Mouse (Mus musculus): ENCODE data around the gene Cd44.

Cd44 gene

GRCm38 (mm10) chr2:102900875-102901827, at the start of gene Cd44:
Cd44 (minus strand) TSS chr2:102901665.
- no peak for DNase-seq (ENCODE audit: low read depth)

- peak; percentile 63 for DNase-seq (ENCODE audit: low read depth)
Measured at GRCm38 (mm10) chr2:102948481-102948857, 47.0 kb upstream of the Cd44 start.

DNA sequence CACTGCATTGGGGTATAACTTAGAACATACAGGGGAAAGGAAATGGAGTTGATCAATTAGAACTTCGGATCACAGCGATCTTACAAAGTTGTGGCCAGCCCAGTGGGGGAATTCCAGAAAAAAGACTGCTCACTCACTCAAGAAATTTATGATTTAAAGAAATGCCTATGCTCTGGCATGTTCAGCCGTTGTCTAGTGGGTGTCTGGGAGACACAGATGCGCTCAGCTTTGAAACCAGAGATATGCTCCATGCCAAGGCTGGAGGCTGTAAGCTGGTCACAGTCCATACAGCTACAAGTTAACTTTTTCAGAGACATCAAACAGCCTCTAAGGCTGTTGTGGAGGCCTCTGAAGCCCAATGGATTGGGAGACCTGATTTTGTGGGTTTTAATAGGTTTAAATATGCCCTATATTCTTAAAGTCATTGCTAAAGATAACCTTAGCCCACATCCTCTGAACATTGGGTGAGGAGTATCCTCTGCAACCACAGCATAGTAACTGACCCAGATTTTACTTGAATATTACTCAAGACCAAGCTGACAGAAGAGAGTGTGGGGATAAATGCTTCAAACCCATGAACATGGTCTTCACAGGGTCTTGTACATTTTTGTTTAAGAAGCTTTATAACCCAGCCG, 46.5 kb upstream of the Cd44 start:
- DNase-seq (ENCODE audit: low read depth): no peak

DNA sequence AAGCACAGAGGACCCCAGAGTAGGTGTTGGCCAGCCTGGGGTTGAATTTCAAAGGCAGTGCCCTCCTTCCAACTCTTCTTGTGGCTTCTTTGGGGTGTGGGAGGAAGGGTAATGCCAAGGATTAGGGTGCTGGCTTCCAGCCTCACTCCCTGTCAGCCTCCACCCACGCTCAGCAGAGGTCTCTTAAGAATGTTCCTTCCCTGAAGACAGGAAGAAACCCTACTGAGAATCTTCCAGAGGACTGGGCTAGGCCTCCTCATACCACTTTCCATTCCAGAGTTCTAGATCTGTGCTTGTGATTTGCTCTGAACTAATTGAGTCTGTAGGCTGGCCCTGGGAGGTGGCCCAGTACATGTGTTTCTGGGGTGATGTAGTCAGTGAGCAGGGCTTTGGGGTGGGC, 43.6 kb upstream of the Cd44 start:
- no peak for DNase-seq (ENCODE audit: low read depth)

DNA sequence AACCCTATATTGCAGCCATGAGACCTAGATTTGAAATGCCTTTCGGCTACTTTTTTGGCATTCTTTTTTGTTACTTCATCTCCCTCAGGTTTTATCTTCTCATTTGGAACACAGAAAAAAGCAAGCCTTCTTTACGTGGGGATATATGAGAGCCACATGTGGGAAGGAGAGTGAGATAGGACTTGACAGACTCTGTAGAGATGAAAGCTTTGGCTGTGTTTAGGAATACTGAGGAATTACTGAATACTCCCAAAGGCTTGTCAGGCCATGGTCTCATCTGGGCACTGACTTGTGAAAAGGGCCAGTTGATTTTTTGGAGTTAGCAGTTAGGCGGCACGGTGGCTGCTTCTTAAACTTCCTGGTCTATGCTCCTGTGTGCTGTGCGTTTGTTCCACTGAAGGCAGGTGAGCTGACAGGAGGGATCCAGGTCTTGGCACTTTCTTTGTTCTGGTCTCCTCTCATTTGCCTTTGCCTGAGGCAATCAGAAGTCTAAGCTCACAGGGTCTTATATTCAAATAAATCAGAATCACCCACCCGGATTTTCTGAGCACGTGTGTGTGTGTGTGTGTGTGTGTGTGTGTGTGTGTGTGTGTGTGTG, 43.0 kb upstream of the Cd44 start:
- DNase-seq (ENCODE audit: low read depth): no peak

GRCm38 (mm10) chr2:102943983-102944382, 42.5 kb upstream of the Cd44 start:
- DNase-seq (ENCODE audit: low read depth): peak; percentile 88

GRCm38 (mm10) chr2:102942782-102943080, 41.3 kb upstream of the Cd44 start:
- no peak for DNase-seq (ENCODE audit: low read depth)

DNA sequence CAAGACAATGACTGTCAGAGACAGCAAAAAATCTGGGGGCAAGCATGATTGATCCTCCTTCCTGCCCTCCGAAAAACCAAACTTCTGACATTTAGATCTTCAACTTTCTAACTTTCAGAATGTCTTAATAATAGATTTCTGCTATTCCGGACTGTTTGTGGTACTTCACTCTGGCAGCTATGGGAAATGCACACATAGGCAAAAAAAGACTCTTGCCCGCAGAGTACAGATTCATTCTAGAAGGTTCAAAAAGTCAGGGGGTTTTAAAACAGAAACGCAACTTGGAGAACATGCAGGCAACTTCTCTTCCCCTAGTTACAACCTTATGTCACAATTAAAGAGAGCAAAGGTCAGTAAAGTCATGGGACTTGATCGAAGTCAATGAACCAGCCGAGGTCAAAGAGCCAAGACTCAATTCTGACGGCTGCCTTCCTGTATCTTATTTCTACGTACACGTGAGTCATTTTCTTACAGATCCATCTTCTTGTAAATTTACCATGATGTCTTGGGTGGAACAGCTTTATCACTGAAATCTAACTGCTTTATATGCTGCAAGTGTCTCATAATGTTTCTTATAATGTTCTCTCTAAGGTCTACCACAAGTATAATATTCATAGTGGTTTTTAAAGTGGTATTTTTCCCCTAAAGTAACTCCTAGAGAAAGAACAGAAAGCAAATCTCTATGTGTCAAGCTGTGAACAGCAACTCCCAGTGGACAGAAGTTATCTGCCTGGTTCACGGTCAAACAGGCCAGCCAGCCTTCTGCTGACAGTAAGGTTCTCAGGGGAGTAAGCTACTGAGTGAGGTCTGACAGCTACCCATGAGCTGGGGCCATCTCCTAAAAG, 40.7 kb upstream of the Cd44 start:
- DNase-seq (ENCODE audit: low read depth): no peak

GRCm38 (mm10) chr2:102940813-102941361, 39.4 kb upstream of the Cd44 start:
- DNase-seq (ENCODE audit: low read depth): no peak

- no peak for DNase-seq (ENCODE audit: low read depth)
Measured at GRCm38 (mm10) chr2:102940158-102940557, 38.7 kb upstream of the Cd44 start.

DNA sequence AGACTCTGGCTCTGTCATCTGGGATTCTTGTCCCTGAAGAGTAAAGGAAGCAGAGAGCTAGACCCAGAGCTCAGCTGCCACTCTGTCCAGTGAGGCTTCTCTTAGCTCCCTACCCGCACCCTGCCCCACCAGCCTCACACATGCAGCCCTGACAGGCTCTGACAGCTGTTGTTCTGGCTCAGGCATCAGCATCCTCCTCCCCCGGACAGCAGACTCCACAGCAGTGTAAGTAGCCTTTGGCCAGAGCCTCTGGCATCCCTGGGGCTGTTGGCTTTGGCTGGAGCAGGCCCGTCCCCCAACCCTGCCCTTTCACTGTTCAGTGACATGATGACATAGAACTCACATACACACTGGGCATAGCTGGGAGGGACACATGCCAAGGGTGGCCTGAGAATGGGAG, 35.4 kb upstream of the Cd44 start:
- DNase-seq (ENCODE audit: low read depth): peak; percentile 29

- DNase-seq (ENCODE audit: low read depth): no peak
Measured at GRCm38 (mm10) chr2:102934834-102935233, 33.4 kb upstream of the Cd44 start.

GRCm38 (mm10) chr2:102933787-102934186, 32.3 kb upstream of the Cd44 start:
- DNase-seq (ENCODE audit: low read depth): no peak

GRCm38 (mm10) chr2:102933142-102933541, 31.7 kb upstream of the Cd44 start:
- no peak for DNase-seq (ENCODE audit: low read depth)

DNA sequence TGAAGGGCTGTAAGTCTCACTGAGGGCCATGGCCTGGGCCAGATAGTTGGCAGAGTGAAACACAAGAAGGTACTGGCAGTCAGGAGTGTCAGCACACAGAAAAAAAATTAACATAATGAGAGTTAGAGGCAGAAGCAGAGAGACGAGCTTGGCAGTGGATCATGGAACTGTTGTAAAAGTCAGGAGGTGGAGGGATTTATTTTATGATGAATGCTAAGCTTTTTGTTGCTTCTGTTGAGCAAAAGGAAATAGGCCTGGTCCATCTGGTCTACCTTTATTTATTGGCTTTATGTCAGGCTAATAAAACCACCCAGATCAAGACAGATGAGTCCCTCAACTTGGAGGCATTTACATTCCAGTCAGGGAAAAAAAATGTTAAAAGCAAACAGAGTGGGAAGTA, 31.2 kb upstream of the Cd44 start:
- DNase-seq (ENCODE audit: low read depth): no peak

GRCm38 (mm10) chr2:102928211-102928610, 26.7 kb upstream of the Cd44 start:
- no peak for DNase-seq (ENCODE audit: low read depth)

DNA sequence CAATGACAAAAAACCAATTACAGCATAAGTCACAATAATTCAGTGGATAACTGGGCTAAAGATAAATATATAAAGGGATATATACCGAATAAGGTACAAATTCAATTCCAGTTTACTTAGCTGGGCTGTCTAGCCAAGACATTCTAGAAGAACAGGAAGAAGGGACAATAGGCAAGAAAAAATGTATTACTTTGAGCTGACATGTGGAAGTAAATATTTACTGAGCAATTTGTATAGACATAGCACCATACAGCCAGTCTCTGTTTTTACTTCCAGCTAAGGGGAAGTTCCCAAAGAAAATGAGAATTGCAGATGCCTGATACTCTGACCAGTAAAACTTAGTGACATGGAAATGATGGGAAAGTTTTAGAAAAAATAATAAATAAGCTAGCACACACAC, 23.0 kb upstream of the Cd44 start:
- DNase-seq (ENCODE audit: low read depth): no peak

- DNase-seq (ENCODE audit: low read depth): no peak
Measured at GRCm38 (mm10) chr2:102923682-102924081, 22.2 kb upstream of the Cd44 start.

DNA sequence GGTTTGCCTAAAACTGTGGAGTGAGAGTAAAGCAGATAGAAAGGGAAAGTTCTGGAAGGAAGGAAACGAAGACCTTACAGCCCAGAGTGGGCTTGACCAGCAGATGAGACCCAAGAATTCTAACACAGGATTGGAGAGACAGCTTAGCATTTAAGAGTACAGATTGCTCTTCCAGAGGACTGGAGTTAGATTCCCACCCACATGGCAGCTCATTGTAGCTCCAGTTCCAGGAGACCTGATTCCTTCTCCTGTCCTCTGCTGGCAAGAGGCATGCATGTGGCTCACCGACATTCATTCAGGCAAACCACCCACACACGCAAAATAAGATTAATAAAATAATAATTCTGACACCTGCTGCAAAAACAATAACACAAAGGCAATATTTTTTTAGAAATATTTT, 20.6 kb upstream of the Cd44 start:
- DNase-seq (ENCODE audit: low read depth): no peak

DNA sequence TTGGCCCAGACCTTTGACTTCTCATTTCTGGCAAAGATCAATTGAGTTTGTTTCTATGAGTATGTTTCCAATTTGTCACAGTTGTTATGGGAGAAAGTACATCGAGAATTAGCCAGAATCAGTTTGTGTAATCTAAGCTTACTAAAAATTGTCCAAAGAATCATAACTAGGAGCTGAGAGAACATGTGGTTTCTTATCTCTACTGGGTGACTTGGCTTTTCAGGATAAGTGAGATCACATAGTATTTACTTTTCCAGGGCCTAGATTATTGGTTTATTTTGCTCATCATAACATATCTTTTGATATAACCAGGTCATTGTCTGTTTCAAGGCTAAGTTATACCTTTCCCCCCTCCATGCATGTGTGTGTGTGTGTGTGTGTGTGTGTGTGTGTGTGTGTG, 16.8 kb upstream of the Cd44 start:
- DNase-seq (ENCODE audit: low read depth): no peak

- DNase-seq (ENCODE audit: low read depth): peak; percentile 66
Measured at GRCm38 (mm10) chr2:102916596-102916995, 15.1 kb upstream of the Cd44 start.

GRCm38 (mm10) chr2:102914675-102915074, 13.2 kb upstream of the Cd44 start:
- no peak for DNase-seq (ENCODE audit: low read depth)

All from fibroblast of lung, adult 2 months (primary cell).